Mouse (Mus musculus): Measurements from ENCODE around the gene Sars2. TPM values are rescaled to one million over a fixed set of nuclear protein-coding genes. Genes with fewer than 3 reads are reported as not detected.
A peak's percentile ranks its signal among the peaks of the same experiment; 100 is the strongest.

Sars2 gene
- polyA plus RNA-seq, 1 experiment from 2014 or later = 37.8 TPM

- no peak overlapping the region for H3K27ac ChIP-seq (ENCODE audit: low read depth, low read length)
- H3K9ac ChIP-seq (ENCODE audit: low read length) = no peak overlapping the region
- H3K4me2 ChIP-seq (ENCODE audit: low read depth, low read length, severe bottlenecking) = no peak overlapping the region
- no peaks in the 10 kb centered on the region for H3K36me3 ChIP-seq (ENCODE audit: control insufficient read depth, insufficient read depth, low read length)
- no peaks in the 10 kb centered on the region for H3K27me3 ChIP-seq (ENCODE audit: control insufficient read depth, insufficient read depth, low read length)
- ATAC-seq (replicated peaks; ENCODE audit: low FRiP score) (no peak), DNase-seq (ENCODE audit: low spot score) (no peak)
- WGBS = 85% methylated on average over 9 of the region's 9 CpGs
- H3K4me1 ChIP-seq (replicated peaks; ENCODE audit: control insufficient read depth, insufficient read depth, low read length) = no peaks in the 10 kb centered on the region
- no peak overlapping the region for H3K4me3 ChIP-seq (ENCODE audit: low read depth, low read length)
- no peaks in the 10 kb centered on the region; the same call in 1 of the 2 replicates for H3K9me3 ChIP-seq (ENCODE audit: control insufficient read depth, low read length)
These were observed 39.1 kb upstream of the Sars2 start for GRCm38 (mm10) chr7:28702601-28703143.

GRCm38 (mm10) chr7:28709454-28709853 is 32.3 kb upstream of the Sars2 start:
- no peaks in the 10 kb centered on the region for H3K36me3 ChIP-seq (ENCODE audit: control insufficient read depth, insufficient read depth, low read length)
- no peak overlapping the region for H3K4me3 ChIP-seq (ENCODE audit: low read depth, low read length)
- H3K27me3 ChIP-seq (ENCODE audit: control insufficient read depth, insufficient read depth, low read length) = no peaks in the 10 kb centered on the region
- no peak overlapping the region for H3K4me2 ChIP-seq (ENCODE audit: low read depth, low read length, severe bottlenecking)
- no peak for ATAC-seq (replicated peaks; ENCODE audit: low FRiP score)
- no peak overlapping the region for H3K27ac ChIP-seq (ENCODE audit: low read depth, low read length)
- H3K9ac ChIP-seq (ENCODE audit: low read length) = no peak overlapping the region
- H3K4me1 ChIP-seq (replicated peaks; ENCODE audit: control insufficient read depth, insufficient read depth, low read length) = no peaks in the 10 kb centered on the region
- no peaks in the 10 kb centered on the region for H3K9me3 ChIP-seq (ENCODE audit: control insufficient read depth, low read length)
- no peak for DNase-seq (ENCODE audit: low spot score)

- Histone ChIP-seq H3K9ac (ENCODE audit: low read length) (no peak overlapping the region), H3K4me1 (replicated peaks; ENCODE audit: control insufficient read depth, insufficient read depth, low read length) (no peaks in the 10 kb centered on the region), H3K9me3 (ENCODE audit: control insufficient read depth, low read length) (no peaks in the 10 kb centered on the region), H3K4me3 (ENCODE audit: low read depth, low read length) (no peak overlapping the region), H3K27me3 (ENCODE audit: control insufficient read depth, insufficient read depth, low read length) (no peaks in the 10 kb centered on the region), H3K4me2 (ENCODE audit: low read depth, low read length, severe bottlenecking) (no peak overlapping the region), H3K27ac (ENCODE audit: low read depth, low read length) (no peak overlapping the region), H3K36me3 (ENCODE audit: control insufficient read depth, insufficient read depth, low read length) (no peaks in the 10 kb centered on the region)
- no peak for DNase-seq (ENCODE audit: low spot score)
- no peak for ATAC-seq (replicated peaks; ENCODE audit: low FRiP score)
- WGBS = 65% methylated on average over 3 of the region's 3 CpGs
These were observed 30.8 kb upstream of the Sars2 start for GRCm38 (mm10) chr7:28710962-28711361.

- no peaks in the 10 kb centered on the region for H3K36me3 ChIP-seq (ENCODE audit: control insufficient read depth, insufficient read depth, low read length)
- 84% methylated on average over 5 of the region's 5 CpGs for WGBS
- no peaks in the 10 kb centered on the region for H3K27me3 ChIP-seq (ENCODE audit: control insufficient read depth, insufficient read depth, low read length)
- H3K4me3 ChIP-seq (ENCODE audit: low read depth, low read length) = no peak overlapping the region
- no peaks in the 10 kb centered on the region for H3K9me3 ChIP-seq (ENCODE audit: control insufficient read depth, low read length)
- ATAC-seq (replicated peaks; ENCODE audit: low FRiP score) (no peak), DNase-seq (ENCODE audit: low spot score) (no peak)
- H3K4me1 ChIP-seq (replicated peaks; ENCODE audit: control insufficient read depth, insufficient read depth, low read length) = 0 out of 2 replicates have a peak, but pooled peaks cover 2% of the 10 kb centered on the region
- H3K27ac ChIP-seq (ENCODE audit: low read depth, low read length) = no peak overlapping the region
- no peak overlapping the region for H3K4me2 ChIP-seq (ENCODE audit: low read depth, low read length, severe bottlenecking)
- no peak overlapping the region for H3K9ac ChIP-seq (ENCODE audit: low read length)
These were observed 27.1 kb upstream of the Sars2 start for GRCm38 (mm10) chr7:28714667-28715066.

DNA sequence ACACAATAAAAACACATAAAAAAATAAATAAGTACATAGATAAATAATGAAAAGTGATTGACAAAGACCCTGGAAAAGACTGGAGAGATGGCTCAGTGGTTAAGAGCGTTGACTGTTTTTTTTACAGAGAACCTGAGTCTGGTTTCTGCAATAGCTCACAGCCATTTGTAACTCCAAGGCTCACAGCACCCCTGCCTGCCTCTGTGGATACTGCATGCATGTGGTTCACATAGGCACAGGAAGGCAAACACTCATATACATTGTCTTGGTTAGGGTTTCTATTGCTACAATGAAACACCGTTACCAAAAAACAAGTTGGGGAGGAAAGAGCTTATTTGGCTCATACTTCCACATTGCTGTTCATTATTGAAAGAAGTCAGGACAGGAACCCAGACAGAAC is 26.2 kb upstream of the Sars2 start:
- Histone ChIP-seq H3K9ac (ENCODE audit: low read length) (no peak overlapping the region), H3K27ac (ENCODE audit: low read depth, low read length) (no peak overlapping the region), H3K27me3 (ENCODE audit: control insufficient read depth, insufficient read depth, low read length) (no peaks in the 10 kb centered on the region), H3K4me2 (ENCODE audit: low read depth, low read length, severe bottlenecking) (no peak overlapping the region), H3K36me3 (ENCODE audit: control insufficient read depth, insufficient read depth, low read length) (no peaks in the 10 kb centered on the region), H3K4me1 (replicated peaks; ENCODE audit: control insufficient read depth, insufficient read depth, low read length) (0 out of 2 replicates have a peak, but pooled peaks cover 2% of the 10 kb centered on the region), H3K4me3 (ENCODE audit: low read depth, low read length) (no peak overlapping the region), H3K9me3 (ENCODE audit: control insufficient read depth, low read length) (no peaks in the 10 kb centered on the region)
- ATAC-seq (replicated peaks; ENCODE audit: low FRiP score) (no peak), DNase-seq (ENCODE audit: low spot score) (no peak)
- 97% methylated on average over 2 of the region's 2 CpGs for WGBS

DNA sequence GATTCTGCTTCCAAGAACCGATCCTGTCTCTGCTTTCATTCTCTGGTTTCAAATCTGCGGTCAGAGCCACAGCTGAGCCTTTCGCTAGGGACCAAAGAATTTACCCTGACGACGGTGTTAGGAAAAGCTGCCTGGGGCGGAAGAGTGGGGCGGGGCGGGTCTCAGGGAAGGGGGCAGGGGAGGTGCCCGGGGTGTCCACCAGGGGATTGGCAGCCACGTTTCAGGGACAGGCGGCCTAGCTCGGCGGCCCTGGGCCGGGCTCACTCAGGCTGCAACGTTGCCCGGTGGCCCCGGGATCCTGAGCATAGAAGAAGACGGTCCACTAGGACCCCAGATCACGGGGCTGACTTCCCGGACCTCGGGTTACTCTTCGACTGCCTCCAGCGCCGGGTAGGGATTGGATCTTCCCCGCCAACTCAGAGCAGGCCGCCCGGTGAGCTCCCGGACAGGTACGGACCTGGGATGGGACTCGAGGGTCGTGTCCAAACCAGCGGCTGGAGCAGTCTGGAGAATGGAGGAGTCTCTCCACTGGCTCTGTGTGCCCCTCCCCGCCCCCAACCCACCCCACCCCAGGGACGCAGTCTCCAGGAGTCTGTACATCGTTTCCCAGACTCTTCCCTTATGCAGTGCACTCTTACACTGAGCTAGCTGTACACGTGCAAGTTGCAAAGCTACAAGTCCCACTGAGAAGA is 25.1 kb upstream of the Sars2 start, which contains the start of gene Fbxo17:
Fbxo17 (plus strand) TSS at position 215 of the 692 bp plus-strand sequence.
- no peak within 1 kb of the TSS for H3K27ac ChIP-seq (ENCODE audit: low read depth, low read length)
- H3K4me3 ChIP-seq (ENCODE audit: low read depth, low read length) = peak within 1 kb of the TSS; percentile 41
- H3K4me1 ChIP-seq (replicated peaks; ENCODE audit: control insufficient read depth, insufficient read depth, low read length) = 0 out of 2 replicates have a peak, but pooled peaks cover 2% of the 10 kb centered on the region
- H3K9me3 ChIP-seq (ENCODE audit: control insufficient read depth, low read length) = no peaks in the 10 kb centered on the region
- H3K27me3 ChIP-seq (ENCODE audit: control insufficient read depth, insufficient read depth, low read length) = no peaks in the 10 kb centered on the region
- WGBS = 2% methylated on average over 36 of the region's 36 CpGs
- peak; percentile 74 for ATAC-seq (replicated peaks; ENCODE audit: low FRiP score)
- peak within 1 kb of the TSS; percentile 70 for H3K9ac ChIP-seq (ENCODE audit: low read length)
- DNase-seq (ENCODE audit: low spot score) = peak; percentile 88
- no peaks in the 10 kb centered on the region for H3K36me3 ChIP-seq (ENCODE audit: control insufficient read depth, insufficient read depth, low read length)
- H3K4me2 ChIP-seq (ENCODE audit: low read depth, low read length, severe bottlenecking) = peak within 1 kb of the TSS; percentile 71

DNA sequence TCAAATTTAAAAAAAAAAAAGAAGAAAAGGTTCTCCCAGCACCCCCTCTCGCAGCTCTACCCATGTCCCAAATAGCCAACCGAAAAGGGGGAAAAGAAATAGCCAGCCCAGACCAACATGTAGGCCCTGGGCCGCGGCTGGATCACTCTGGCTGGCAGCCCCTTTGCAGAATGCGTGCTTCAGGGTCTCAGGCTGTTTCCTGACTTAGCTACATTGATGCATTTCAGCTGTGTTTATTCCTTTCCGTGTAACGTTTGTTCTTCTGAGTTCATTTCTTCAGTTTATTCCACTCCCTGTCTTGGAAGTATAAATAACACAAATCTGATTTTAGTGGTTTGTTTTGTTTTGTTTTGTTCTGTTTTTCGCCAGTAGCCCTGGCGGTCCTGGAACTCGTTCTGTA is 24.1 kb upstream of the Sars2 start:
- Histone ChIP-seq H3K36me3 (ENCODE audit: control insufficient read depth, insufficient read depth, low read length) (no peaks in the 10 kb centered on the region), H3K4me1 (replicated peaks; ENCODE audit: control insufficient read depth, insufficient read depth, low read length) (0 out of 2 replicates have a peak, but pooled peaks cover 2% of the 10 kb centered on the region), H3K9me3 (ENCODE audit: control insufficient read depth, low read length) (no peaks in the 10 kb centered on the region), H3K27me3 (ENCODE audit: control insufficient read depth, insufficient read depth, low read length) (no peaks in the 10 kb centered on the region), H3K4me3 (ENCODE audit: low read depth, low read length) (no peak overlapping the region), H3K9ac (ENCODE audit: low read length) (no peak overlapping the region), H3K27ac (ENCODE audit: low read depth, low read length) (no peak overlapping the region), H3K4me2 (ENCODE audit: low read depth, low read length, severe bottlenecking) (no peak overlapping the region)
- ATAC-seq (replicated peaks; ENCODE audit: low FRiP score) (no peak), DNase-seq (ENCODE audit: low spot score) (no peak)
- WGBS = 88% methylated on average over 10 of the region's 10 CpGs

- 66% methylated on average over 4 of the region's 4 CpGs for WGBS
- Histone ChIP-seq H3K27ac (ENCODE audit: low read depth, low read length) (no peak overlapping the region), H3K27me3 (ENCODE audit: control insufficient read depth, insufficient read depth, low read length) (no peaks in the 10 kb centered on the region), H3K4me3 (ENCODE audit: low read depth, low read length) (no peak overlapping the region), H3K9me3 (ENCODE audit: control insufficient read depth, low read length) (no peaks in the 10 kb centered on the region), H3K36me3 (ENCODE audit: control insufficient read depth, insufficient read depth, low read length) (no peaks in the 10 kb centered on the region), H3K4me2 (ENCODE audit: low read depth, low read length, severe bottlenecking) (no peak overlapping the region), H3K4me1 (replicated peaks; ENCODE audit: control insufficient read depth, insufficient read depth, low read length) (0 out of 2 replicates have a peak, but pooled peaks cover 2% of the 10 kb centered on the region), H3K9ac (ENCODE audit: low read length) (no peak overlapping the region)
- DNase-seq (ENCODE audit: low spot score) (no peak), ATAC-seq (replicated peaks; ENCODE audit: low FRiP score) (no peak)
These were observed 22.6 kb upstream of the Sars2 start for GRCm38 (mm10) chr7:28719159-28719558.

- Histone ChIP-seq H3K36me3 (ENCODE audit: control insufficient read depth, insufficient read depth, low read length) (no peaks in the 10 kb centered on the region), H3K9me3 (ENCODE audit: control insufficient read depth, low read length) (no peaks in the 10 kb centered on the region; the same call in 1 of the 2 replicates), H3K9ac (ENCODE audit: low read length) (no peak overlapping the region), H3K4me3 (ENCODE audit: low read depth, low read length) (no peak overlapping the region), H3K27me3 (ENCODE audit: control insufficient read depth, insufficient read depth, low read length) (no peaks in the 10 kb centered on the region), H3K27ac (ENCODE audit: low read depth, low read length) (no peak overlapping the region), H3K4me1 (replicated peaks; ENCODE audit: control insufficient read depth, insufficient read depth, low read length) (0 out of 2 replicates have a peak, but pooled peaks cover 2% of the 10 kb centered on the region), H3K4me2 (ENCODE audit: low read depth, low read length, severe bottlenecking) (no peak overlapping the region)
- no peak for DNase-seq (ENCODE audit: low spot score)
- 91% methylated on average over 2 of the region's 2 CpGs for WGBS
- ATAC-seq (replicated peaks; ENCODE audit: low FRiP score) = no peak
These were observed 22.1 kb upstream of the Sars2 start for GRCm38 (mm10) chr7:28719650-28720049.
